Mouse (Mus musculus) testis, adult 2 months (tissue): ENCODE data around the gene Tnfsf8. TPM values are rescaled to one million over a fixed set of nuclear protein-coding genes. Genes with fewer than 3 reads are reported as not detected.

Source experiments
- H3K27ac ChIP-seq: fragments of 200-500 bp; 2 replicates; pipeline ENCODE4 v1.5.1; 2012; ENCODE audit warnings: low read depth, low read length; ENCODE audit not compliant: control insufficient read depth, insufficient read depth
- H3K27me3 ChIP-seq: fragments of 200-500 bp; 2 replicates; pipeline ENCODE4 v1.6.1; 2012; ENCODE audit warnings: mild to moderate bottlenecking, low read length, moderate library complexity; ENCODE audit not compliant: control insufficient read depth, insufficient read depth
- H3K36me3 ChIP-seq: fragments of 200-500 bp; 2 replicates; pipeline ENCODE4 v1.6.1; 2012; ENCODE audit warnings: mild to moderate bottlenecking, low read length; ENCODE audit not compliant: control insufficient read depth, insufficient read depth
- H3K4me1 ChIP-seq: fragments of 200-500 bp; 2 replicates; pipeline ENCODE4 v1.6.1; 2012; ENCODE audit warnings: low read length; ENCODE audit not compliant: control insufficient read depth, insufficient read depth
- H3K4me3 ChIP-seq: fragments of 200-500 bp; 2 replicates; pipeline ENCODE4 v1.5.1; 2012; ENCODE audit warnings: low read depth, mild to moderate bottlenecking, low read length, moderate library complexity, mixed read lengths; ENCODE audit not compliant: control insufficient read depth
- CTCF ChIP-seq: fragments of 200-500 bp; IDR thresholded peaks from 2 replicates; pipeline ENCODE4 v1.5.1; 2012; ENCODE audit warnings: low read depth, mild to moderate bottlenecking, inconsistent platforms, low read length, moderate library complexity; ENCODE audit not compliant: control insufficient read depth, insufficient read depth, insufficient replicate concordance
- POLR2A ChIP-seq: fragments of 200-500 bp; IDR thresholded peaks from 2 replicates; pipeline ENCODE4 v1.6.1; 2012; ENCODE audit warnings: low read depth, mild to moderate bottlenecking, inconsistent platforms, low read length, moderate library complexity; ENCODE audit not compliant: control insufficient read depth
- polyA plus RNA-seq: library from polyadenylated mRNA; depleted of rRNA; stranded (reverse); fragments of >200 nt; gene quantifications from 2 replicates; pipeline ENCODE4 v1.2.3, GENCODE M21; 2012

The Tnfsf8 gene
- polyA plus RNA-seq, 1 experiment, result 0.02 TPM

DNA sequence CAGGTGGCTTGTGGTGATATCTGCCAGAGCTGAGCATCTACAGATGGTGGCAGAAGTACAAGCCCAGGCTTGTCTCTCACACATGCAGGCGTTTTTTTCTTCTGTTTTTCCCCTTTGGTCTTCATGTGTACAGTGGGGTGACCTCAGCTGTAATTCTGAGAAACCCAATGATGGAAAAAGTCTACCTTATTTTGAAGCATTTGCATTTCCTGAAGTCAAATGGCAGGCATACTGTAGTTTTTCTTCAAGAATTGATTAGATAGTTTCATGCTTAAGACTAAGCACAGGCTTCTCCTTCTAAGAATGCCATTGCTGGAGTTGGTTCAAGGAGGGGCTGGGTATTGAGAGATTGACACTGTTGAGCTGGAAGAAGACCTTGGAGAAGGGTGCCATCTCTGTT is 18.9 kb downstream of the Tnfsf8 start:
- TF ChIP-seq POLR2A, result no peak
- TF ChIP-seq CTCF, result no peak
- Histone ChIP-seq H3K4me1 (no peaks in the 10 kb centered on the region), H3K36me3 (no peaks in the 10 kb centered on the region), H3K27ac (no peak overlapping the region), H3K27me3 (no peaks in the 10 kb centered on the region), H3K4me3 (no peak overlapping the region)

GRCm38 (mm10) chr4:63840457-63840856 is 20.7 kb downstream of the Tnfsf8 start:
- no peaks in the 10 kb centered on the region for H3K36me3 ChIP-seq
- TF ChIP-seq CTCF (no peak), POLR2A (no peak)
- H3K4me3 ChIP-seq, result no peak overlapping the region
- H3K27ac ChIP-seq, result no peak overlapping the region
- no peaks in the 10 kb centered on the region for H3K4me1 ChIP-seq
- no peaks in the 10 kb centered on the region for H3K27me3 ChIP-seq

GRCm38 (mm10) chr4:63823136-63823535 is 38.0 kb downstream of the Tnfsf8 start:
- Histone ChIP-seq H3K4me1 (no peaks in the 10 kb centered on the region), H3K4me3 (no peak overlapping the region), H3K27me3 (no peaks in the 10 kb centered on the region), H3K27ac (no peak overlapping the region), H3K36me3 (no peaks in the 10 kb centered on the region)
- TF ChIP-seq CTCF (no peak), POLR2A (no peak)

DNA sequence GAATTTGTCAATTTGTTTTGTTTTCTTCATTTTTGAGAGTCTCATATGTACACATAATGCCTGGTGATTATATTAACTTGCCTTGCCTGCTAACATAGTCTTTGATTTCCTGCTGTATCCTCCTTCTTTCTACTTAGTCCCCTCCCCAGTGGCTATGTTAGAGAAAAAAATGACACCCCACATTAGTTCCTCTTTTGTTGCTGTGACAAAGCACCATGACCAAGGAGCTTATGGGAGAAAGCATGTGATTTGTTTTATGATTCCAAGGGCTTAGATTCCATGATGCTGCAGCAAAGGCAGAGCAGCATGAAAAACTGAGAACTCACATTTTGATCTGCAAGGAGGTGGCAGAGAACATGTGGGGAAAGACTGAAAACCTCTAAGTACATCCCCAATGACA is 43.6 kb downstream of the Tnfsf8 start:
- H3K4me3 ChIP-seq, result no peak overlapping the region
- no peaks in the 10 kb centered on the region for H3K4me1 ChIP-seq
- H3K36me3 ChIP-seq, result no peaks in the 10 kb centered on the region
- H3K27ac ChIP-seq, result no peak overlapping the region
- TF ChIP-seq POLR2A (no peak), CTCF (no peak)
- H3K27me3 ChIP-seq, result no peaks in the 10 kb centered on the region

DNA sequence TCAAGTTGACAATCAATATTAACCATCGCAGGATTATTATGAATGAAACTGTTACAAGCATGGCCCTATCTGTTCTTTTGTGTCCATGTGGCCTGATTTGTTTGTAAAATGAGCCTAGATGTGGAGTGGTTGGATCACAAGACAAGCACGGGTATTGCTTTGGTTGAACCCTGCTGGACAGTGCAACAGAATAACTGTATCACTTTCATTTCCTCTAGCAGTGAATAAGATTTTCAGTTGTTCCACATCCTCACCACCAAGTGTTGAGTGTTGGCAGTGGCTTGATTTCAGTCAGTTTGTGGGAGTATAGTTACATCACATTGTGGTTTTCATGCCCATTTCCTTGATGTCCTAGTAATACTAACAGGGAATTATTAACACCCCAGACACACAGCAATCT is 45.5 kb downstream of the Tnfsf8 start:
- no peaks in the 10 kb centered on the region for H3K36me3 ChIP-seq
- H3K27ac ChIP-seq, result no peak overlapping the region
- no peak overlapping the region for H3K4me3 ChIP-seq
- H3K4me1 ChIP-seq, result no peaks in the 10 kb centered on the region
- TF ChIP-seq CTCF, result no peak
- TF ChIP-seq POLR2A, result no peak
- no peaks in the 10 kb centered on the region for H3K27me3 ChIP-seq

GRCm38 (mm10) chr4:63798083-63798482 is 63.1 kb downstream of the Tnfsf8 start:
- no peaks in the 10 kb centered on the region for H3K36me3 ChIP-seq
- no peak overlapping the region for H3K4me3 ChIP-seq
- TF ChIP-seq CTCF (no peak), POLR2A (no peak)
- H3K27ac ChIP-seq, result no peak overlapping the region
- H3K27me3 ChIP-seq, result no peaks in the 10 kb centered on the region
- H3K4me1 ChIP-seq, result no peaks in the 10 kb centered on the region

DNA sequence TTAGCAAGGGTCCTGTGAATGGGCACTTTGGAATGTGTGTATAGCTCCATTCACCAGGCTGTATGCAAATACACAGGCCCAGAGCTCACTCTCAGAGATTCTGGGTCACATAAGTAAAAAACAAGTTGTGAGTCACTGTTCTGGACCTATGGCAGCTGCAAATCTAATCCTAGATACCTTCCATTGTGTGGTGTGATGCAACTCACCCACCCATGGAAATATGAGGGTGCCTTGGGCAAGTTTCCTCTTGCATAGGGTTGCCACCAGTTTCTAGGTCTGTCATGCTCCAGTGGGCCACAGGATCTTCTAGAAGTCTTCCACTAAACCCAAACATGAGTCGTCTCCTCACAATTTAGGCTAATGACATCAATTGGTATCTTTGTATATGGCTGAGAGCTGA is 64.6 kb downstream of the Tnfsf8 start:
- Histone ChIP-seq H3K27me3 (no peaks in the 10 kb centered on the region), H3K27ac (no peak overlapping the region), H3K4me3 (no peak overlapping the region), H3K36me3 (no peaks in the 10 kb centered on the region), H3K4me1 (no peaks in the 10 kb centered on the region)
- no peak for TF ChIP-seq CTCF
- no peak for TF ChIP-seq POLR2A

DNA sequence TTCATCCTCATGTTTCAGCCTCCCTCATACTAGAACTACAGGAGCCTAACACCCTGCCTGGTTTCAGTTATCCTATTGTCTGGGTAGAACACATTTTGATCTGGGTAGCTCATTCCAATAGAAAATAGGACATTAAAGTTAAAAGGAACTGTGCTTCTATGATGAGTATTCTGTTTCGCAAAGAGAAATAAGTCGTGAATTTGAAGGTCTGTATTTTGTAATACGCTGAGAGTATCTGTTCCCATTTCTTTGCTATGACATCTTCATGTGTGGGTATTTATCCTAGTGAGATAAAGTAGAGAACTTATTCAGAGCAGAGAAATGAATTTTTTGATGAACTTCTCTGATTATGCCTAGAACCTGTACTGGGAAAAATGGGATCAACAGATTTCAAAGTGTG is 68.8 kb downstream of the Tnfsf8 start:
- no peaks in the 10 kb centered on the region for H3K4me1 ChIP-seq
- TF ChIP-seq POLR2A (no peak), CTCF (no peak)
- no peaks in the 10 kb centered on the region for H3K36me3 ChIP-seq

More for the DNA sequence above, 68.8 kb downstream of the Tnfsf8 start:
- H3K4me3 ChIP-seq, result no peak overlapping the region
- no peak overlapping the region for H3K27ac ChIP-seq
- H3K27me3 ChIP-seq, result no peaks in the 10 kb centered on the region
